Mouse (Mus musculus): Measurements from ENCODE around the gene Vgll4.

GRCm38 (mm10) chr6:115010815-115011214 lies 41.0 kb upstream of the Vgll4 start:
- TF ChIP-seq POLR2A (IDR thresholded peaks at IDR 0.05; ENCODE audit: low read depth, low read length) (no peak), CTCF (IDR thresholded peaks at IDR 0.05; ENCODE audit: borderline replicate concordance, insufficient read depth, low read length) (no peak)
